Mouse (Mus musculus): ENCODE data around the gene Gm43951.
"Not testable (repeated sequence)": the region's sequence is repeated elsewhere in the genome, so short reads cannot be mapped to it uniquely, and the experiment has no call there.

Gm43951 gene

DNA sequence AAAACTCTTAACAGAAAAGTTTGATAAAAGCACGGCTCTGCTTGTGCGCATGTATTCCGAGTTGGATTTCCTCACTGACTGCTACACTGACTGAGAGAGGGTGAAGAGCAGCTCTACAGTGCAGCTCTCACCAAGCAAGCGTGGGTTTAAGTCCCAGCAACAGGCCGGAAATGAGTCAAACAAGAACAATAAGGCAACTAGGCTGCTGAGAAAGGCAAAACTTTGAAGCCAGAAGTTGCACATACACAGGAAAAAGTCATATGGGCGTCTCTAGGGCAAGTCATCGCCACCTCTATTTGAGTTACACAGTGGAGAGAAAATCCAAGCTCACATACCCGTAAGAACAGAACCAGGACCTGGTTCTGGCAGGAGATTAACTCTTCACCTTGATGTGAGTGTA is 10.1 kb downstream of the Gm43951 start:
- no peak for DNase-seq

DNA sequence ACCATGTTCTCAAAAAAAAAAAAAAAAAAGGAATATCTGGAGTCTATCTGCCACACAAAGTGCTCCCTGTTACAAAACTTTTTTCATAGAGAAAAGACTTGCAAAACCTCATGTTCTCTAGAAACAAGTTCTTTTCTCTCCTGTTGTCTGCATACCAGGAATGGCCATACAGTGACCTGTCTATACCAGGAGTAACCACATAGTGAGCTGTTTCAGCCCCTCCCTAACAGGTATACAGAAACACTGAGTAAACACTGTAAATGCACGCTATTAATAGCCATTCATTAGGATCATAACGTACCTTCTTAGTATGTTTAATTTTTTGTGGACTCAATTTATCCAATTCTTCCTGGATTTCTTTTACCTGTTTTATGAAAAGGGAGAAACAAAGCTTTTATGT is 12.4 kb downstream of the Gm43951 start:
- no peak for DNase-seq

DNA sequence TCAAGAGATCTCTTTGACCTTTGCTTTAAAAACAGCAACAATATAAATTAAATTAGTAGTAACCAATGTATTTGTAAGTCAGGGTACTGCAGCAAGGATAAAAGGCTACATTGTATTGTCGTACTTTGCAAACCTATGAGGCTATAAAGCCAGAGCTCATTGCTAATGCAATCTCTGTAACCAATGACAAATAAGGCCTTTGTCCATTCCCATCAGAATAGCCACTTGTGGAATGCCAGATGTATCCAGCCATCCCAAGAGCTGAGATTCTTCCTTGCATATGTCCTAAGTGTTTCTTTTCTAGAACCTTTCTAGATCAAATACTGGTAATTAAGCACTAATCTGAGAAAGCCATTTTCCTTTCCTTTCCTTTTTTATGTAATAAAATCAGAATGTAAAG is 15.8 kb downstream of the Gm43951 start:
- DNase-seq, result no peak

DNA sequence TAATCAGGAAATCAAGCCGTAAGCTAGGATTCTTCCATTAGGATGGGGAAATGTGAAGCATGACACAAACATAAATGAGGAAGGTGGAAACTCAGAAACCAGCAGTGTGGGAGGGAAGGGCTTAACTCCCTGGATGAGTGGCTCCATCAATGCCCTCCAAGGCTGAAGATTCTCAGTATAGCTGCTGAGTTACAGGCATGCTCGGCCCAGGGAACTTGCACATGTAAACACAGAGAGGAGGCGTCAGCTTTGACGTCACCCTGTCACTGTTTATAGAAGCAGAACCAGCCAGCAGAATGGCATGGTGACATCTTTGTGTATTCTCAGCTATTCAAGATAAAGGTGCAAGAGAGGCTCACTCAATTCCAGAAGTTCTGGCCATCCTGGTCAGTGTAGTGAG is 22.4 kb downstream of the Gm43951 start:
- no peak for DNase-seq

DNA sequence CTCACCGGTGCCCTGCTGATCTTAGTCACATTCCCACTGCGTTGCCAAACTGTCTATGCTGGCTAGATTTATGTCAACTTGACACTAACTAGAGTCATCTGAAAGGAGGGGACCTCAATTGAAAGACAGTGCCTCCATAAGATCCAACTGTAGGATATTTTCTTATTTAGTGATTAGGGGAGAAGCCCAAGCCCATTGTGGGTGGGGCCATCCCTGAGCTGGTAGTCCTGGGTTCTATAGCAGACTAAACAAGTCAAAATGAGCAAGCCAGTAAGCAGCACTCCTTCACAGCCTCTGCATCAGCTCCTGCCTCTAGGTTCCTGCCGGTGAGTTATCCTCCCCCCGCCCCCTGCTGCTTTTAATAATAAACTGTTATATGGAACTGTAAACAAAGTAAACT is 25.5 kb downstream of the Gm43951 start:
- DNase-seq, result no peak

DNA sequence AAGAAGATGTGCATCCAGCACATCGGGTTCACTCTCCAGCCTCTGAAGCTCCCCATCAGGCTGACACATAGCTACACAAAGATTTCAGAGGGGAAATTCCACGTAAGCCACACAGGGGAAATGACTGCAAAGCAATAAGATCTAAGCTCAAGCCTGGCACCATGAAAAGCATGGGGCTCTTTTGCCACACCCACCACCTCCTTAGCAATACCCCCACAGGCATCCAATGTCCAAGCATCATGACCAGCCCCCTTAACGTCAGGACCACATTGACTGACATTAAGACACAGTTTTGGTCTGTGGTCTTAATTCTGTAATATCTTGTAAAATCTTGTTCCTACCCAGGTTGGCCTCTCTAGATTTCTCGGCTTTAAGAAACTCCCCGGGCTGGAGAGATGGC is 26.1 kb downstream of the Gm43951 start:
- no peak for DNase-seq

DNA sequence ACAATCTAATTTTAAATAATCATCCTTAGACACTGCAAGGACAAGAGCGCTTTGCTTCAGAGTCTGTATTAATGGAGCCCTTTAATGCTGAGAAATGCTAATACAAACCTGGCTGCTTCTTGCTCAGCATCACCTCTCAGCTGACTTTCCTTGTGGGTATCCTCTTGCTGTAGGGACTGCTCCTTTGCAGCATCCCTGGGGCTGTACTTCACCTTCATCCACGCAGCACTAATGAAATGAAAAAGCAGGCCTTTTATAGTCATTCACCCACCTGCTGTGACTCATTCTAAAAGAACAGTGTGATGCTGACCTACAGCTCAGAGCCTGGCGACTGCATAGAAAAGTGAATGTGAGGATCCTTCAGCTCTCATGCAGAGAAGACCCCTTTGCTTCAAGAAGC is 30.1 kb downstream of the Gm43951 start:
- no peak for DNase-seq

DNA sequence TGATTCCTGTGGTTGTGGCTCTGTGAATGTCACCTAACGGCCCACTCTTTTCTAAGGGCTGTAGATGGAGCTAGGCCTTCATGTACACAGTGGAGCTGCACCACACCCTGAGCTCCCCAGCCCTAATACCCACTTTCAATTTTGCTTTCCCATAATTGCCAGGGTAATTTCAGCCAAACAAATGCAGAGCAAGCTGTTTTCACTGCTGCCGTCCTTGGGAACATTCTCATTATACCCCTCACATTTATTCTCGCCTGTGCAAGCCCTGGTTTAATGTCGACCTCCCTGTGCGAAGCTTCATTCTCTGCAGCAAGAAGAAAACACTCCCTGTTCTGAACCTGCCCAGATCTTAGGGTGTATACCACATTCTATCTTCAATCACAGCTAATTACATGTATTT is 30.7 kb downstream of the Gm43951 start:
- no peak for DNase-seq

DNA sequence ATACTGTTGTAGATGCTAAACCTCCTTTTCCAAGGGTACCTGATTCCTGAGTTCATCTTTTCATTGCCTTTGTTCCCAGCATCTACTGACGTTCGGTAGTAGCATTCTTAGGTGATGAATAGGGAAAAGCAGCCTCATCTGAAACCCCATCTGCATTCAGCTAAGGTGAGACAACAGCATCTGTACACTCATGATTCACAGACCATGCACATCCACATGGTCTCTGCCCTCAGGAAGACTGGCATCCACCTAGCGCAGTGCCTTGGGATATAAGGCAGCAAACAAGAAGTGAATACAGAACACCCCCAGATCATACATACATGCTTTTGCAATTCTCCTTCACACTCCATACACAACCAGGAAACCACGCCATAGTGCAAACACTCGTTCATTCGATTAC is 31.9 kb downstream of the Gm43951 start:
- DNase-seq, result no peak

DNA sequence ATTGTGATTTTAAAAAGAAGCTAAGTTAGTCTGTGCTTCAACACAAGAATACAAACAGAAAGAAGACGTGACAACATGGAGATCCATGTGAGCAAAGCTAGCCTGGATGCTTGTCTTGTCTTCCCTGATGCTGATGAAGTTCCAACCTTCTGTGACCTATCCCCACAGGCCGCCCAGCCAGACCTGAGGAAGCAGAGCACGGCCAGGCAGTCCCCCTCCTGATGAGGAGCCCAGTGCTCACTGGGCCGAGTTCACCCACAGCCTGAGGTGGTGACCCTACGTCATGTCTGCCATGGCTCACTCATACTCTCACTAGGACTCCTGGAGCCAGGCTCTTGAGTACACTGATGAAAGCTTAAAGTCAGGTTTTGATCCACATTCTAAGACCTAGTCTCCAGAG is 33.1 kb downstream of the Gm43951 start:
- no peak for DNase-seq

DNA sequence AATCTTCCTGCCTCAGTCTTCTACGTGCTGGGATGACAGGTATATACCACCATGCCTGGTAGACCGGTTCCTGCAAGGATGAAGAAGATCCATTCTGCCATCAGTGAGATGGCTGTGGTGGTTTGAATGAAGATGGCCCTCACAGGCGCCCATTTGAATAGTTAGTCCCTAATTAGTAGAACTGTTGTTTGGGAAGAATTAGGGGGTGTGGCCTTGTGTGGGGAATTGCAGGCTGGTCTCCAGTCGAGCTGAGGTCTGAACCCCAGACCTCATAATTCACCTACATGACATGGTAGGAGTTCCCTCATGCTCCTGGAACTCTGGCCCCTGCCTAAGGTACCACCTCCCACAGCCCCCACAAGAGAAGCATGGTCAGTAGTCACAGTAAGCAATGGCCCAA is 34.7 kb downstream of the Gm43951 start:
- DNase-seq, result not testable (repeated sequence)

DNA sequence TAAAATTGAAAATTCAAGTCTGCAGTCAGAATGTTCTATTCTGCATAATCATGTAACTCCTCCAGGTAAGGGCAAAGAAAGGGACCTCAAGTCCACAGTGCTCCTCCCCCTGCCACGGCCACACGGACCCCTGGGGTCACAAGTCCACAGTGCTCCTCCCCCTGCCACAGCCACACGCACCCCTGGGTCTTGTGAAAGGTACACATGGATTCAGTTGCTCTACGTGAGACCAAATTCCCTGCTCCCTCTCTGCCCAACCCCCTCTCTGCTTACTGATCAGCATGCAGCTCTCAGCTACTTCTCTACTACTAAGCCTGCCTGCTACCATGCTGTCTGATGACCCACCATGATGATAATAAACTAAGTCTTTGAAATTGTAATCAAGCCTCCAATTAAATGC is 36.8 kb downstream of the Gm43951 start:
- no peak for DNase-seq

DNA sequence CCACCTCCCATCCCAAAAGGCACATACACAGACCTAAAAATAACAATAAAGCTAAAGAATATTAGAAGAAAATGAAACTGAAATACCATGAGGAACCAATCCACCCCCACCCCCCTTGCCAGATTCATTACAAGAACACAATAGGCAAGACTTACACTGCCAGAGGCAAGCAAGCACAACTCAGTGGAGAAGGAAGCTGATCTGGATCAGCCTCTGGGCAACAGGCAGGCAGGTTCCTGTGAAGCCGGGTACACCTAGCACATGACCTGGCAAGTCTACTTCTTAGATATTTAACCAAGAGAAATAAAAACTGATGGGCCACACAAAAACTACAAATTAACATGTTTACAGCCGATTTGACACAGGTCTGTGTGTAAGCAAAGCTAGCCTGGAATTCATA is 43.4 kb downstream of the Gm43951 start:
- DNase-seq, result no peak

DNA sequence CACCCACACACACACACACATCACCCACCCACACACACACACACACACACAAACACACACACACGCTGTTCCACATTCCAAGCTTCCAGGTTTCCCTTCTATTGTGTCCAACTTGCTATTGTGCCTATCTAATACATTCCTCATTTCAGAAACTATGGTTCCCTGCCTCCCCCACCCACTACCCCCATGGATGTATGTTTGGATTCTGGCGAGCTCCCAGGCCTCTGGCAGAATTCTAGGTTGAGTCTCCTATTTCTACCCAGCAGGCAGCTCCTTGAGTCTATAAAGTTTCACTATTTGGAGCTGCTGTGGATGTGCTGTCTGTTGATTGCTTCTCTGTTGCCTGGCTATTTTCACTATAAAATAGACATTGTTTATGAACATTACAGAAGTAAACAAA is 50.0 kb downstream of the Gm43951 start:
- DNase-seq, result no peak

DNA sequence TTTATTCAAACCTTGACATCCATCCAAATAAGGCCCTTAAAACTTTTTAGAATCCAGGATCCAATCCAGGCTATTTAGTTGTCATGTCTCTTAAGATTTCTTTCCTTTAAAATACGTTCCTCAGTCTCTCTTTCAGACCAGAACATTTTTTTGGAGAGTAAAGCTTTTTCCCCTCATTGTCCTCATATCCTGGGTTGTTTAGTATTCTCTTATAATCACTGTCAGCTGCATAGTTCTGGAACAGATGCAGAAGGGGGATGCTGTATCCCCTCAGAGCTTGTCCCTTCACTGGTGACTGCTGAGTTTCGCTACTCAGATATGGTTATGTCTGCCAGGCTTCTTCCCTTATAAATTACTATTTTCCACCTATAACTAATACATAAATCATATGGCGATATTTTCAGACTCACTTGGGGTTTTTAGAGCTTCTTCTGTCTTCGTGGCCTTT is 50.6 kb downstream of the Gm43951 start:
- no peak for DNase-seq

DNA sequence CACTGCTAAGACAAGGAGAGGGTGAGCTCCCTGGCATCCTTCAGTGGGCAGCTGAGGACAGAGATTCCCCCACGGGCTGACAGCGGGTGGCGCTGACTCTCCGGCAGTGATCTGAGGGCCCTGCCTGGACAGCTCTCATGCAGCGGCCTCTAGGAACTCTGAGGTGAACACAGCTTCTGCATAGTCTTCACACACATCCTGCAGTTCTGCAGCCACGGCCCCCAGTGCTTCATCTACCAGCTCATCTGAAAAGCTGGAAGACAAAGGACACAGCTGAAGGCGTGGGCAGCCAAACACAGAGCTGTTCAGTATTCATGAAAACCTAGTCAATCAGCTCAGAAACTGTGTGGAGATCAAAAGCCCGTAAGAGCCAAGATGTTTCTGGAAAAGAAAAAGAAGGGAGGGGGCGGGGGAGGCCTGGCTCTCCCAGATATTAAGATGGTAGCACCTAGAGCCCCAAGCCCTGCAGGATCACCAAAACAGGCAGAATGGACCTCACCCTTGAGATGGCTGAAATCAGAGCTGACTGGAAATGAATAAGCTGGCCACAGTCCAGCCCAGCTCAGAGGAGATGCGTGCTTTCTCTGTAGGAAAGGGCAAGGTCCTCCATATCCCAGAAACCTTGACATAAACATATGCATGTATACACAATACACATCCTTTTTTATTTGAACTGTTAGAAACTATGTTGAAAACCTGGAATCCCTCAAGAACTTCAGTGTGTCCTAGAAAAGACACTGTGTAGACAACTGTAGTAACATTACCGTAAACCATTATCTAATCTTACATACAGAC is 51.3 kb downstream of the Gm43951 start:
- no peak for DNase-seq

Measured in cerebellum, adult 8-10 months (tissue).